Mouse (Mus musculus) neural tube, embryonic 13.5 days (tissue): ENCODE measurements around the gene Hbb-bt. TPM values are rescaled to one million over a fixed set of nuclear protein-coding genes. Genes with fewer than 3 reads are reported as not detected.
"Not testable (repeated sequence)": the region's sequence is repeated elsewhere in the genome, so short reads cannot be mapped to it uniquely, and the experiment has no call there.

Source experiments
- ATAC-seq: fragments of 200-750 bp; cut with Nextera tagmentation; 2 replicates; pipeline ENCODE4 v1.8.0; 2017; ENCODE audit warnings: low read depth, mild to moderate bottlenecking, moderate TSS enrichment, moderate library complexity
- H3K27ac ChIP-seq: fragments of 300-500 bp; sonication (generic); replicated peaks from 2 replicates; pipeline ENCODE4 v1.5.1; 2015; ENCODE audit warnings: moderate library complexity, mild to moderate bottlenecking, inconsistent platforms
- H3K27me3 ChIP-seq: fragments of 300-500 bp; sonication (generic); 2 replicates; pipeline ENCODE4 v1.6.1; 2015; ENCODE audit warnings: mild to moderate bottlenecking, inconsistent platforms
- H3K36me3 ChIP-seq: fragments of 300-500 bp; sonication (generic); 2 replicates; pipeline ENCODE4 v1.6.1; 2015; ENCODE audit warnings: mild to moderate bottlenecking, inconsistent platforms
- H3K4me1 ChIP-seq: fragments of 300-500 bp; sonication (generic); replicated peaks from 2 replicates; pipeline ENCODE4 v1.6.1; 2015; ENCODE audit warnings: inconsistent platforms
- H3K4me2 ChIP-seq: fragments of 300-500 bp; sonication (generic); 2 replicates; pipeline ENCODE4 v1.6.1; 2015; ENCODE audit warnings: inconsistent platforms, mild to moderate bottlenecking, moderate library complexity
- H3K4me3 ChIP-seq: fragments of 300-500 bp; sonication (generic); 2 replicates; pipeline ENCODE4 v1.5.1; 2015; ENCODE audit warnings: mild to moderate bottlenecking, inconsistent platforms
- H3K9ac ChIP-seq: fragments of 300-500 bp; sonication (generic); 2 replicates; pipeline ENCODE4 v1.6.1; 2015; ENCODE audit warnings: moderate library complexity, mild to moderate bottlenecking, inconsistent platforms
- H3K9me3 ChIP-seq: fragments of 300-500 bp; sonication (generic); 2 replicates; pipeline ENCODE4 v1.6.1; 2016; ENCODE audit warnings: inconsistent platforms
- WGBS: fragments of 180-500 bp; shearing (Covaris S2); methylation state at CpG from one replicate; pipeline ENCODE4 v1.1.7; 2015; 5-methylcytosine and 5-hydroxymethylcytosine counted together
- polyA plus RNA-seq: library from polyadenylated mRNA; unstranded; fragments of >200 nt; fragmentation: Nextera tagmentation; extraction: Ambion mirVana; gene quantifications from 2 replicates; pipeline ENCODE4 v1.2.1, GENCODE M21; 2015

Gene Hbb-bt
- polyA plus RNA-seq, 1 experiment from 2014 or later, result 1,029 TPM

GRCm38 (mm10) chr7:103825536-103826254 is 11.9 kb upstream of the Hbb-bt start:
- no peak for ATAC-seq
- 94% methylated on average over 3 of the region's 3 CpGs for WGBS
- no peaks in the 10 kb centered on the region for H3K9me3 ChIP-seq

GRCm38 (mm10) chr7:103824597-103824996 is 10.8 kb upstream of the Hbb-bt start:
- 94% methylated on average over 2 of the region's 2 CpGs for WGBS
- Histone ChIP-seq H3K9me3 (no peaks in the 10 kb centered on the region), H3K9ac (no peak overlapping the region), H3K4me2 (no peak overlapping the region), H3K4me1 (no peaks in the 10 kb centered on the region), H3K4me3 (no peak overlapping the region), H3K36me3 (no peaks in the 10 kb centered on the region), H3K27me3 (no peaks in the 10 kb centered on the region), H3K27ac (no peak overlapping the region)
- no peak for ATAC-seq

More at GRCm38 (mm10) chr7:103825536-103826254, 11.9 kb upstream of the Hbb-bt start:
- H3K4me1 ChIP-seq, result no peaks in the 10 kb centered on the region
- H3K27me3 ChIP-seq, result no peaks in the 10 kb centered on the region
- no peak overlapping the region for H3K4me3 ChIP-seq
- H3K4me2 ChIP-seq, result no peak overlapping the region
- H3K27ac ChIP-seq, result no peak overlapping the region
- no peaks in the 10 kb centered on the region for H3K36me3 ChIP-seq
- no peak overlapping the region for H3K9ac ChIP-seq

- not testable (repeated sequence) for H3K9me3 ChIP-seq, H3K4me3 ChIP-seq, H3K4me1 ChIP-seq, H3K27ac ChIP-seq, H3K4me2 ChIP-seq, H3K36me3 ChIP-seq, H3K9ac ChIP-seq, H3K27me3 ChIP-seq, ATAC-seq
- 50% methylated on average over 1 of the region's 2 CpGs for whole genome bisulfite sequencing
Observed at GRCm38 (mm10) chr7:103815085-103815484, 1.3 kb upstream of the Hbb-bt start.

- not testable (repeated sequence) for H3K9ac ChIP-seq, H3K27ac ChIP-seq, H3K36me3 ChIP-seq, ATAC-seq, H3K4me3 ChIP-seq, H3K9me3 ChIP-seq, H3K4me1 ChIP-seq, H3K4me2 ChIP-seq, H3K27me3 ChIP-seq
- WGBS, result no CpG with 5 or more reads among the region's 3 CpGs
Observed at GRCm38 (mm10) chr7:103813152-103813551, 644 bp downstream of the Hbb-bt start.

- H3K9ac ChIP-seq, result no peak overlapping the region
- H3K27me3 ChIP-seq, result no peaks in the 10 kb centered on the region
- H3K4me3 ChIP-seq, result no peak overlapping the region
- H3K4me2 ChIP-seq, result no peak overlapping the region
- ATAC-seq, result no peak
- WGBS, result 74% methylated on average over 1 of the region's 1 CpGs
- H3K36me3 ChIP-seq, result no peaks in the 10 kb centered on the region
- no peaks in the 10 kb centered on the region for H3K9me3 ChIP-seq
- no peak overlapping the region for H3K27ac ChIP-seq
- no peaks in the 10 kb centered on the region for H3K4me1 ChIP-seq
Observed at GRCm38 (mm10) chr7:103812174-103812573, 1.6 kb downstream of the Hbb-bt start.

- 93% methylated on average over 1 of the region's 1 CpGs for WGBS
- Histone ChIP-seq H3K9me3 (no peaks in the 10 kb centered on the region), H3K4me1 (no peaks in the 10 kb centered on the region), H3K27me3 (no peaks in the 10 kb centered on the region), H3K4me3 (no peak overlapping the region), H3K9ac (no peak overlapping the region), H3K4me2 (no peak overlapping the region), H3K27ac (no peak overlapping the region), H3K36me3 (no peaks in the 10 kb centered on the region)
- no peak for ATAC-seq
Observed at GRCm38 (mm10) chr7:103811223-103811845, 2.5 kb downstream of the Hbb-bt start.

- no peak overlapping the region for H3K9ac ChIP-seq
- no peak for ATAC-seq
- no peaks in the 10 kb centered on the region for H3K27me3 ChIP-seq
- no peaks in the 10 kb centered on the region for H3K36me3 ChIP-seq
- no peak overlapping the region for H3K4me3 ChIP-seq
- H3K27ac ChIP-seq, result no peak overlapping the region
- WGBS, result 85% methylated on average over 3 of the region's 3 CpGs
- H3K4me1 ChIP-seq, result no peaks in the 10 kb centered on the region
- H3K4me2 ChIP-seq, result no peak overlapping the region
- H3K9me3 ChIP-seq, result no peaks in the 10 kb centered on the region
Observed at GRCm38 (mm10) chr7:103810746-103811145, 3.0 kb downstream of the Hbb-bt start.

- no peaks in the 10 kb centered on the region for H3K27me3 ChIP-seq
- no peak overlapping the region for H3K27ac ChIP-seq
- no peak overlapping the region for H3K4me2 ChIP-seq
- no peaks in the 10 kb centered on the region for H3K9me3 ChIP-seq
- no peak overlapping the region for H3K4me3 ChIP-seq
- no peak for ATAC-seq
- no peak overlapping the region for H3K9ac ChIP-seq
- no peaks in the 10 kb centered on the region for H3K36me3 ChIP-seq
- WGBS, result 91% methylated on average over 1 of the region's 1 CpGs
- no peaks in the 10 kb centered on the region for H3K4me1 ChIP-seq
Observed at GRCm38 (mm10) chr7:103810296-103810695, 3.5 kb downstream of the Hbb-bt start.

- 76% methylated on average over 1 of the region's 1 CpGs for WGBS
- H3K4me1 ChIP-seq, result no peaks in the 10 kb centered on the region
- H3K27me3 ChIP-seq, result no peaks in the 10 kb centered on the region
- H3K9me3 ChIP-seq, result no peaks in the 10 kb centered on the region
- H3K9ac ChIP-seq, result no peak overlapping the region
- no peak for ATAC-seq
- no peak overlapping the region for H3K27ac ChIP-seq
- no peak overlapping the region for H3K4me3 ChIP-seq
- H3K36me3 ChIP-seq, result no peaks in the 10 kb centered on the region
- H3K4me2 ChIP-seq, result no peak overlapping the region
Observed at GRCm38 (mm10) chr7:103809801-103810155, 4.0 kb downstream of the Hbb-bt start.

- H3K9ac ChIP-seq, result no peak overlapping the region
- no peak overlapping the region for H3K4me3 ChIP-seq
- no peak overlapping the region for H3K4me2 ChIP-seq
- 71% methylated on average over 5 of the region's 5 CpGs for WGBS
- no peaks in the 10 kb centered on the region for H3K27me3 ChIP-seq
- no peaks in the 10 kb centered on the region for H3K36me3 ChIP-seq
- ATAC-seq, result no peak
- H3K27ac ChIP-seq, result no peak overlapping the region
- H3K9me3 ChIP-seq, result no peaks in the 10 kb centered on the region
- no peaks in the 10 kb centered on the region for H3K4me1 ChIP-seq
Observed at GRCm38 (mm10) chr7:103808971-103809800, 4.6 kb downstream of the Hbb-bt start.

- not testable (repeated sequence) for H3K9me3 ChIP-seq, H3K27ac ChIP-seq, H3K9ac ChIP-seq, H3K27me3 ChIP-seq, H3K4me3 ChIP-seq, ATAC-seq, H3K36me3 ChIP-seq, H3K4me2 ChIP-seq, H3K4me1 ChIP-seq
- WGBS, result 67% methylated on average over 2 of the region's 2 CpGs
Observed at GRCm38 (mm10) chr7:103808120-103808519, 5.7 kb downstream of the Hbb-bt start.

GRCm38 (mm10) chr7:103806856-103807255 is 6.9 kb downstream of the Hbb-bt start:
- Histone ChIP-seq H3K36me3 (no peaks in the 10 kb centered on the region), H3K4me1 (no peaks in the 10 kb centered on the region), H3K4me2 (no peak overlapping the region), H3K4me3 (no peak overlapping the region), H3K27ac (no peak overlapping the region), H3K9me3 (no peaks in the 10 kb centered on the region), H3K9ac (no peak overlapping the region), H3K27me3 (no peaks in the 10 kb centered on the region)
- ATAC-seq, result no peak
- WGBS, result 72% methylated on average over 1 of the region's 1 CpGs
